Mouse (Mus musculus): ENCODE results near the gene Hecw2. TPM values are rescaled to one million over a fixed set of nuclear protein-coding genes. Genes with fewer than 3 reads are reported as not detected.

The Hecw2 gene
- polyA plus RNA-seq, 1 experiment from 2014 or later, result 1.2 TPM

GRCm38 (mm10) chr1:53925149-53925901 lies 269.6 kb downstream of the Hecw2 start:
- H3K9me3 ChIP-seq (ENCODE audit: control insufficient read depth, low read length), result no peaks in the 10 kb centered on the region
- no peak; the same call in 1 of the 2 replicates for ATAC-seq (ENCODE audit: low FRiP score, low TSS enrichment)
- DNase-seq (ENCODE audit: low spot score), result no peak
- H3K27ac ChIP-seq (replicated peaks), result no peak overlapping the region
- no peaks in the 10 kb centered on the region for H3K4me1 ChIP-seq (replicated peaks; ENCODE audit: control insufficient read depth, insufficient read depth)
- no peak overlapping the region for H3K4me3 ChIP-seq (ENCODE audit: low read depth, low read length)
- H3K9ac ChIP-seq (ENCODE audit: low read length), result no peak overlapping the region
- H3K4me2 ChIP-seq (replicated peaks; ENCODE audit: low read depth), result no peak overlapping the region
- 62% methylated on average over 18 of the region's 18 CpGs for WGBS
- no peaks in the 10 kb centered on the region for H3K27me3 ChIP-seq (ENCODE audit: control insufficient read depth, insufficient read depth, low read length)
- TF ChIP-seq CTCF (IDR thresholded peaks at IDR 0.05; ENCODE audit: low read depth) (no peak), EP300 (optimal IDR thresholded peaks at IDR 0.05) (no peak)
- H3K36me3 ChIP-seq (ENCODE audit: control insufficient read depth, insufficient read depth, low read length), result no peaks in the 10 kb centered on the region

DNA sequence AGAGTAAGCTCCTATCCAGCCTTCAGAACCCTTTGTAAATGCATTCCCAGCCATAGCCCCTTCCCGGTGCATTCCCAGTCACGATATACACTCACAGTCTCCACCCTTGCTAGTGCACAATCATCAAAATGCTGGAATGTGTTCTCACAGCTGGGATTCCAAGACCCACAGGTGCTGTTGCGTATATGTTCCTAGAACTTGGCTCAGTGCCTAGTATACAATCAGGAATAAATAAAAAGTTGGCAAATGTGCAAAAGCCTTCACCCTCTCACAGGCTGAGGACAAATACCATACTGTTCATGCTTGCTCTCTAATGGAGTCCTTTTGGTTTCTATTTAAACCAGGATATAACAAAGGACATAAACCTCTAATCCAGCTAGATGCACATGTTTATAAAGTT lies 283.1 kb downstream of the Hecw2 start:
- no peak overlapping the region for H3K27ac ChIP-seq (replicated peaks)
- ATAC-seq (ENCODE audit: low FRiP score, low TSS enrichment) (peak; percentile 88), DNase-seq (ENCODE audit: low spot score) (peak; percentile 35)
- no peaks in the 10 kb centered on the region for H3K4me1 ChIP-seq (replicated peaks; ENCODE audit: control insufficient read depth, insufficient read depth)
- H3K9ac ChIP-seq (ENCODE audit: low read length), result no peak overlapping the region
- H3K27me3 ChIP-seq (ENCODE audit: control insufficient read depth, insufficient read depth, low read length), result no peaks in the 10 kb centered on the region
- 21% methylated on average over 3 of the region's 3 CpGs for WGBS
- TF ChIP-seq CTCF (IDR thresholded peaks at IDR 0.05; ENCODE audit: low read depth) (no peak), EP300 (optimal IDR thresholded peaks at IDR 0.05) (no peak)
- no peaks in the 10 kb centered on the region for H3K36me3 ChIP-seq (ENCODE audit: control insufficient read depth, insufficient read depth, low read length)
- no peak overlapping the region for H3K4me2 ChIP-seq (replicated peaks; ENCODE audit: low read depth)
- no peaks in the 10 kb centered on the region for H3K9me3 ChIP-seq (ENCODE audit: control insufficient read depth, low read length)
- no peak overlapping the region for H3K4me3 ChIP-seq (ENCODE audit: low read depth, low read length)

DNA sequence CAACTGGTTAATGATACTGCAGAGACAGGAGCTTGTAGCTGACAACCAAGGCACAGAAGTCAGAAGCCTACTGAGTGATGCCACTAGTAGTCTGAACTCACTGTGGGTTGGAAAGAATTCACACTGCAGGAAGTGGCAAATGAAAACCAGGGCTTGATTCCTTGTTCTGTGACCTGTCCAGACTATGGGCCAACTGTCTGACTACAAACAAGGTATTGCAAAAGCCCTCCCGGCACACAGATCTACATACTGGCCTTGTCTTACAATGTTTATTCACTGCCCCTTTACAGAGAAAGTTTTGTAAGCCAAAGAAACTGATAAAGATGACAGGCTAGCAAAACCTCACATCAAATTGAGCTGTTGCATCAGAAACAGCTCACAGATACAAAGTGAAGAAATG lies 284.7 kb downstream of the Hecw2 start:
- no peak overlapping the region for H3K4me2 ChIP-seq (replicated peaks; ENCODE audit: low read depth)
- H3K27me3 ChIP-seq (ENCODE audit: control insufficient read depth, insufficient read depth, low read length), result no peaks in the 10 kb centered on the region
- H3K27ac ChIP-seq (replicated peaks), result no peak overlapping the region
- no peak for ATAC-seq (ENCODE audit: low FRiP score, low TSS enrichment)
- WGBS, result 46% methylated on average over 1 of the region's 1 CpGs
- no peaks in the 10 kb centered on the region for H3K4me1 ChIP-seq (replicated peaks; ENCODE audit: control insufficient read depth, insufficient read depth)
- H3K9ac ChIP-seq (ENCODE audit: low read length), result no peak overlapping the region
- H3K9me3 ChIP-seq (ENCODE audit: control insufficient read depth, low read length), result no peaks in the 10 kb centered on the region
- no peaks in the 10 kb centered on the region for H3K36me3 ChIP-seq (ENCODE audit: control insufficient read depth, insufficient read depth, low read length)
- TF ChIP-seq EP300 (optimal IDR thresholded peaks at IDR 0.05) (no peak), CTCF (IDR thresholded peaks at IDR 0.05; ENCODE audit: low read depth) (no peak)
- H3K4me3 ChIP-seq (ENCODE audit: low read depth, low read length), result no peak overlapping the region
- DNase-seq (ENCODE audit: low spot score), result no peak

DNA sequence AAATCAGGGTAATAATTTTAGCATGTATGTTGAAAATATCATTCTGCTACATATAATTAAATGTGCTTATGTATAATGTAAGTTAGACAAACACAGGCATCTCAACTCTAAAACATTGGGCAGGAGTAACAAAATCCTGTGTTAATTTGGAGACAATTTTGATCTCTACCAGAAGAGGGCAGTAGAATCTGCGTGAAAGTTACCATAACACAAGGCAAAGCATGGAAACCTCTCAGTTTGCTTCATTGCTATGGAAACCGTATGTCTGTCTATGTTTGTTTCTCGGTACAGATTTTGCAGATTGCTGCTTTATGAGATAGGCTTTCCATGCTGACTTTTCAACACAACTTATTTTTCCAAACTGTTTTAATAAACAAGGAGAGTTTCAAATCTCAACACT lies 285.9 kb downstream of the Hecw2 start:
- Histone ChIP-seq H3K27me3 (ENCODE audit: control insufficient read depth, insufficient read depth, low read length) (no peaks in the 10 kb centered on the region), H3K4me1 (replicated peaks; ENCODE audit: control insufficient read depth, insufficient read depth) (no peaks in the 10 kb centered on the region), H3K27ac (replicated peaks) (no peak overlapping the region), H3K9me3 (ENCODE audit: control insufficient read depth, low read length) (no peaks in the 10 kb centered on the region), H3K36me3 (ENCODE audit: control insufficient read depth, insufficient read depth, low read length) (no peaks in the 10 kb centered on the region), H3K9ac (ENCODE audit: low read length) (no peak overlapping the region), H3K4me3 (ENCODE audit: low read depth, low read length) (no peak overlapping the region), H3K4me2 (replicated peaks; ENCODE audit: low read depth) (no peak overlapping the region)
- 10% methylated on average over 3 of the region's 3 CpGs for WGBS
- ATAC-seq (ENCODE audit: low FRiP score, low TSS enrichment) (no peak), DNase-seq (ENCODE audit: low spot score) (no peak)
- no peak for TF ChIP-seq EP300 (optimal IDR thresholded peaks at IDR 0.05)
- TF ChIP-seq CTCF (IDR thresholded peaks at IDR 0.05; ENCODE audit: low read depth), result peak; percentile 87

DNA sequence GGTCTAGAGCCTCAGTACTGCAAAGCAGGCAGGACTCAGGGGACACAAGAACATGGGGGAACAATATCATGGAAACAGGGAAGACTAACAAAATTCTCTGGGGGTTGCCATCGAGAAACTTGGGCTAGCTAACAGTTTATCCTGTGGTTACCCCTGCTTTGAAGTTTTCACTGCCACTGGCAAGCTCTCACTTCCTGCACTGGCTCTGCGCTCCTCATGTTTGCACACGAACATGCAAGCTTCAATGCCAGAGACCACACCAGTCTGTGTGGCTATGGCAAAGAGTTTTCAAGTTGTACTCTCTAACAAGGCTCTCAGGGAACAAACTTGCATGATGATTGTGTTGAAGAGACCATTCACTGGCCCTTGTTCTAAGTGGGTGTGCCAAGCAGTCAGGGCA lies 288.8 kb downstream of the Hecw2 start:
- TF ChIP-seq CTCF (IDR thresholded peaks at IDR 0.05; ENCODE audit: low read depth), result no peak
- H3K9me3 ChIP-seq (ENCODE audit: control insufficient read depth, low read length), result no peaks in the 10 kb centered on the region
- no peaks in the 10 kb centered on the region for H3K27me3 ChIP-seq (ENCODE audit: control insufficient read depth, insufficient read depth, low read length)
- H3K4me1 ChIP-seq (replicated peaks; ENCODE audit: control insufficient read depth, insufficient read depth), result no peaks in the 10 kb centered on the region
- WGBS, result 58% methylated on average over 3 of the region's 3 CpGs
- no peaks in the 10 kb centered on the region for H3K36me3 ChIP-seq (ENCODE audit: control insufficient read depth, insufficient read depth, low read length)
- ATAC-seq (ENCODE audit: low FRiP score, low TSS enrichment) (no peak), DNase-seq (ENCODE audit: low spot score) (no peak)
- no peak overlapping the region for H3K27ac ChIP-seq (replicated peaks)
- H3K4me2 ChIP-seq (replicated peaks; ENCODE audit: low read depth), result no peak overlapping the region
- no peak overlapping the region for H3K4me3 ChIP-seq (ENCODE audit: low read depth, low read length)
- no peak overlapping the region for H3K9ac ChIP-seq (ENCODE audit: low read length)

GRCm38 (mm10) chr1:53900416-53900815 lies 294.6 kb downstream of the Hecw2 start:
- H3K36me3 ChIP-seq (ENCODE audit: control insufficient read depth, insufficient read depth, low read length), result no peaks in the 10 kb centered on the region
- DNase-seq (ENCODE audit: low spot score) (no peak), ATAC-seq (ENCODE audit: low FRiP score, low TSS enrichment) (no peak)
- no peaks in the 10 kb centered on the region for H3K27me3 ChIP-seq (ENCODE audit: control insufficient read depth, insufficient read depth, low read length)
- H3K4me3 ChIP-seq (ENCODE audit: low read depth, low read length), result no peak overlapping the region
- H3K9ac ChIP-seq (ENCODE audit: low read length), result no peak overlapping the region
- TF ChIP-seq EP300 (optimal IDR thresholded peaks at IDR 0.05) (no peak), CTCF (IDR thresholded peaks at IDR 0.05; ENCODE audit: low read depth) (no peak)
- no peaks in the 10 kb centered on the region for H3K9me3 ChIP-seq (ENCODE audit: control insufficient read depth, low read length)
- H3K27ac ChIP-seq (replicated peaks), result no peak overlapping the region
- 90% methylated on average over 2 of the region's 2 CpGs for WGBS
- H3K4me1 ChIP-seq (replicated peaks; ENCODE audit: control insufficient read depth, insufficient read depth), result no peaks in the 10 kb centered on the region
- H3K4me2 ChIP-seq (replicated peaks; ENCODE audit: low read depth), result no peak overlapping the region
